Mouse (Mus musculus): ENCODE results near the gene Eri3. TPM values are rescaled to one million over a fixed set of nuclear protein-coding genes. Genes with fewer than 3 reads are reported as not detected.

Eri3 gene
- polyA plus RNA-seq, 1 experiment, result 67.4 TPM

DNA sequence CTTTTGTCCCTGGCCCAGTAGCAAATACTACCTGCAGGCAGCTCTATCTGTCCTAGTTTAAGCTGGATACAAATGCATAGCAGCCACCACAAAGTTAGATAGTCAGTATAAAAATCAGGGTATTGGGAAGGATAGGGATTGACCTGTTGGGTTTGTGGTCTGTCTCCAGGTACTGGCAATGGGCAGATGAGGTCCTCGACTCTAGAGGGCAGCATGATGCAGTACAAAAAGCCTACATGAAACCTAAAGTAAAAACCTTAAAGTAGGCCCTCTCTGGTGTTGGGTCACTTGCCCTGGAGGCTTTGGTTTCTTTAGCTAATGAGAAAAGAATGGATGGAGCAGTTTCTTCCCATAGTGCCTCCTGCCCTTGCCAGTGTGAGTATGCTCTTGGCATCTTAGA lies 78.3 kb downstream of the Eri3 start:
- TF ChIP-seq USF1 (IDR thresholded peaks at IDR 0.05; ENCODE audit: low read depth), result no peak
- no peak for TF ChIP-seq MAX (IDR thresholded peaks at IDR 0.05)
- no peak for TF ChIP-seq CTCF (IDR thresholded peaks at IDR 0.05; ENCODE audit: control insufficient read depth, insufficient read depth, insufficient read length)
- TF ChIP-seq CEBPB (IDR thresholded peaks at IDR 0.05; ENCODE audit: low read depth), result no peak
- no peak for TF ChIP-seq MYOG (IDR thresholded peaks at IDR 0.05; ENCODE audit: control insufficient read depth, extremely low read depth, insufficient read length)
- TF ChIP-seq FOSL1 (IDR thresholded peaks at IDR 0.05; ENCODE audit: insufficient read depth, low read length, poor library complexity, severe bottlenecking), result no peak
- H3ac ChIP-seq (ENCODE audit: control insufficient read depth, insufficient read length, low read depth), result no peak overlapping the region
- peaks cover 4% of the 10 kb centered on the region for H3K36me3 ChIP-seq (ENCODE audit: control insufficient read depth, insufficient read depth)

GRCm38 (mm10) chr4:117630053-117630670 lies 80.0 kb downstream of the Eri3 start:
- TF ChIP-seq MYOD1 (IDR thresholded peaks at IDR 0.05; ENCODE audit: control insufficient read depth, insufficient read length, low read depth) (no peak), MYOG (IDR thresholded peaks at IDR 0.05; ENCODE audit: control insufficient read depth, extremely low read depth, insufficient read length) (no peak), MAX (IDR thresholded peaks at IDR 0.05) (no peak), CTCF (IDR thresholded peaks at IDR 0.05; ENCODE audit: control insufficient read depth, insufficient read depth, insufficient read length) (no peak)
- H3K4me3 ChIP-seq (ENCODE audit: insufficient read depth, poor library complexity, severe bottlenecking), result no peak overlapping the region
- no peaks in the 10 kb centered on the region for H3K79me3 ChIP-seq (ENCODE audit: low read depth)
- no peaks in the 10 kb centered on the region for H3K27me3 ChIP-seq (ENCODE audit: control insufficient read depth, insufficient read depth, insufficient read length)
- H3K36me3 ChIP-seq (ENCODE audit: control insufficient read depth, insufficient read depth), result peaks cover 4% of the 10 kb centered on the region
- no peak overlapping the region for H3ac ChIP-seq (ENCODE audit: control insufficient read depth, insufficient read length, low read depth)
- no peaks in the 10 kb centered on the region for H3K79me2 ChIP-seq (ENCODE audit: control insufficient read depth, insufficient read depth)

More for the DNA sequence above, 78.3 kb downstream of the Eri3 start:
- no peaks in the 10 kb centered on the region for H3K79me3 ChIP-seq (ENCODE audit: low read depth)
- no peaks in the 10 kb centered on the region for H3K27me3 ChIP-seq (ENCODE audit: control insufficient read depth, insufficient read depth, insufficient read length)
- no peaks in the 10 kb centered on the region for H3K79me2 ChIP-seq (ENCODE audit: control insufficient read depth, insufficient read depth)
- H3K4me3 ChIP-seq (ENCODE audit: insufficient read depth, poor library complexity, severe bottlenecking), result no peak overlapping the region

DNA sequence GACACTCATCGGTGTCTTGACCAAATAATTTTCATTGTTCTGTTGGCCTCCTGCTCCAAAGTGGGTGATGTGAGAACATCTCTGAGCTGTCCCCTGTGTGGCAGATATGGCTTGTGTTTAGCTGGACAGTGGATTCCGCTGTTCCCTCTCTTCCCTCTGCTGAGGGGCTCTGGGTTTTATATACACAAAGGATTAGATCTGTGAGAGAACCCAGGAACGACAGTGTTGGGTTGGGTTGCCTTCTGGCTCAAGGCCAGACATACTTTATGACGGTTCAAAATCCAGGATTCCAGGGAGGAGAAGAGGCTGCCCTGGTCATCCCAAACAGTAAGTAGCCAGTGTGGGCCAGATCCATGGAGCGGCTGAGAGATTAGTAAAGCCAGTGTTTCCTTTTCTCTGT lies 83.4 kb downstream of the Eri3 start:
- H3K79me3 ChIP-seq (ENCODE audit: low read depth), result no peaks in the 10 kb centered on the region

DNA sequence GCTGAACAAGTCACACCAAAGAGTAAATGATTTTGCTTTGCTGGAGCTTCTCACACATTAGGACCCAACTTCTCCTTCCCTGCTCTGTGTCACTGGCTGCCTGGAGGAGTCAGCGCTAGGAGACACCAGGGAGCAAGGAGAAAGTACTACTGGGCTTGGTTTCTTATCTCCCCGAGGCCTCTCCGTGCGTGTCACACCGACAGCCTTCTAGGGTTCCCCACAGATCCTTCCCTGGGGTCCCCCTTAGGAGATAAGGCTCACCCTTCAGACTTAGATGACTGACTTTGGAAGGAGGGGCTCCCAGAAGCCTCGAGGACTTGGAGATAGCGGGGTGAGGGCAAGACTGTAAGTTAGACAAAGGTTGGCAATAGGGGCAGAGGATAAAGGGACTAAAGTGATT lies 84.5 kb downstream of the Eri3 start:
- Histone ChIP-seq H3K4me3 (ENCODE audit: insufficient read depth, poor library complexity, severe bottlenecking) (no peak overlapping the region), H3K27me3 (ENCODE audit: control insufficient read depth, insufficient read depth, insufficient read length) (no peaks in the 10 kb centered on the region), H3K79me3 (ENCODE audit: low read depth) (no peaks in the 10 kb centered on the region), H3K36me3 (ENCODE audit: control insufficient read depth, insufficient read depth) (no peaks in the 10 kb centered on the region), H3K79me2 (ENCODE audit: control insufficient read depth, insufficient read depth) (no peaks in the 10 kb centered on the region), H3ac (ENCODE audit: control insufficient read depth, insufficient read length, low read depth) (no peak overlapping the region)
- TF ChIP-seq CTCF (IDR thresholded peaks at IDR 0.05; ENCODE audit: control insufficient read depth, insufficient read depth, insufficient read length) (no peak), MYOG (IDR thresholded peaks at IDR 0.05; ENCODE audit: control insufficient read depth, extremely low read depth, insufficient read length) (no peak), MYOD1 (IDR thresholded peaks at IDR 0.05; ENCODE audit: control insufficient read depth, insufficient read length, low read depth) (no peak), USF1 (IDR thresholded peaks at IDR 0.05; ENCODE audit: low read depth) (no peak), MAX (IDR thresholded peaks at IDR 0.05) (no peak), FOSL1 (IDR thresholded peaks at IDR 0.05; ENCODE audit: insufficient read depth, low read length, poor library complexity, severe bottlenecking) (no peak), CEBPB (IDR thresholded peaks at IDR 0.05; ENCODE audit: low read depth) (no peak)

More for the DNA sequence above, 83.4 kb downstream of the Eri3 start:
- Histone ChIP-seq H3K27me3 (ENCODE audit: control insufficient read depth, insufficient read depth, insufficient read length) (no peaks in the 10 kb centered on the region), H3K36me3 (ENCODE audit: control insufficient read depth, insufficient read depth) (no peaks in the 10 kb centered on the region), H3K79me2 (ENCODE audit: control insufficient read depth, insufficient read depth) (no peaks in the 10 kb centered on the region), H3ac (ENCODE audit: control insufficient read depth, insufficient read length, low read depth) (no peak overlapping the region), H3K4me3 (ENCODE audit: insufficient read depth, poor library complexity, severe bottlenecking) (no peak overlapping the region)
- no peak for TF ChIP-seq MYOD1 (IDR thresholded peaks at IDR 0.05; ENCODE audit: control insufficient read depth, insufficient read length, low read depth)
- TF ChIP-seq MYOG (IDR thresholded peaks at IDR 0.05; ENCODE audit: control insufficient read depth, extremely low read depth, insufficient read length), result no peak
- no peak for TF ChIP-seq MAX (IDR thresholded peaks at IDR 0.05)
- TF ChIP-seq CEBPB (IDR thresholded peaks at IDR 0.05; ENCODE audit: low read depth), result no peak
- no peak for TF ChIP-seq CTCF (IDR thresholded peaks at IDR 0.05; ENCODE audit: control insufficient read depth, insufficient read depth, insufficient read length)
- TF ChIP-seq USF1 (IDR thresholded peaks at IDR 0.05; ENCODE audit: low read depth), result no peak
- no peak for TF ChIP-seq FOSL1 (IDR thresholded peaks at IDR 0.05; ENCODE audit: insufficient read depth, low read length, poor library complexity, severe bottlenecking)

DNA sequence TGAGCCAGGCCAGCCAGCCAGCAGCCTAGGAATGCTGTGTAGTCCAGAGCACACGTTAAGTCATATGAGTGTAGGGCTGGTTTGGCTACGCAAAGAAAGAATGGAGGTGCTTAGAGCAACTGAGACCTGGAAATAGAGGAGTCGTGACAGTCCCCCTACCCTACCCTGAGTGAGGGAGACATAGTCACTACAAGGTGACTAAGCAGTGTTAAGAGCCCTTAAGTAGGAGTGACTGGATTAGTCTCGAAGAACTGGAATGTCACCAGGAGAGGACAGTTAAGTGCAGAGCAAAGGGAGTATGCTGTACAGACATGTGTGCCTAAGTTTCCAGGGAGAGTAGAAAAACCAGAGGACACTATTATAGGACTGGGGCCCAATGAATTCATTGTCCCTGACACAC lies 86.0 kb downstream of the Eri3 start:
- Histone ChIP-seq H3K27me3 (ENCODE audit: control insufficient read depth, insufficient read depth, insufficient read length) (no peaks in the 10 kb centered on the region), H3K36me3 (ENCODE audit: control insufficient read depth, insufficient read depth) (no peaks in the 10 kb centered on the region), H3K79me3 (ENCODE audit: low read depth) (no peaks in the 10 kb centered on the region), H3K4me3 (ENCODE audit: insufficient read depth, poor library complexity, severe bottlenecking) (no peak overlapping the region), H3ac (ENCODE audit: control insufficient read depth, insufficient read length, low read depth) (no peak overlapping the region), H3K79me2 (ENCODE audit: control insufficient read depth, insufficient read depth) (no peaks in the 10 kb centered on the region)
- TF ChIP-seq USF1 (IDR thresholded peaks at IDR 0.05; ENCODE audit: low read depth) (no peak), FOSL1 (IDR thresholded peaks at IDR 0.05; ENCODE audit: insufficient read depth, low read length, poor library complexity, severe bottlenecking) (no peak)

- no peaks in the 10 kb centered on the region for H3K27me3 ChIP-seq (ENCODE audit: control insufficient read depth, insufficient read depth, insufficient read length)
- H3ac ChIP-seq (ENCODE audit: control insufficient read depth, insufficient read length, low read depth), result no peak overlapping the region
- no peaks in the 10 kb centered on the region for H3K79me2 ChIP-seq (ENCODE audit: control insufficient read depth, insufficient read depth)
- TF ChIP-seq USF1 (IDR thresholded peaks at IDR 0.05; ENCODE audit: low read depth) (no peak), MAX (IDR thresholded peaks at IDR 0.05) (no peak), MYOG (IDR thresholded peaks at IDR 0.05; ENCODE audit: control insufficient read depth, extremely low read depth, insufficient read length) (no peak), CTCF (IDR thresholded peaks at IDR 0.05; ENCODE audit: control insufficient read depth, insufficient read depth, insufficient read length) (no peak), MYOD1 (IDR thresholded peaks at IDR 0.05; ENCODE audit: control insufficient read depth, insufficient read length, low read depth) (no peak), CEBPB (IDR thresholded peaks at IDR 0.05; ENCODE audit: low read depth) (no peak), FOSL1 (IDR thresholded peaks at IDR 0.05; ENCODE audit: insufficient read depth, low read length, poor library complexity, severe bottlenecking) (no peak)
- no peak overlapping the region for H3K4me3 ChIP-seq (ENCODE audit: insufficient read depth, poor library complexity, severe bottlenecking)
- no peaks in the 10 kb centered on the region for H3K79me3 ChIP-seq (ENCODE audit: low read depth)
- H3K36me3 ChIP-seq (ENCODE audit: control insufficient read depth, insufficient read depth), result no peaks in the 10 kb centered on the region
Observed at GRCm38 (mm10) chr4:117636891-117637613, 86.9 kb downstream of the Eri3 start.

All from C2C12 (cell line).